Mouse (Mus musculus) forebrain, embryonic 10.5 days (tissue): ENCODE results near the gene Draxin. TPM values are rescaled to one million over a fixed set of nuclear protein-coding genes. Genes with fewer than 3 reads are reported as not detected.
"Not testable (repeated sequence)": the region's sequence is repeated elsewhere in the genome, so short reads cannot be mapped to it uniquely, and the experiment has no call there.

Experiments used
- DNase-seq: peaks from one replicate; pipeline ENCODE4 v3.0.0-alpha.2; 2017; ENCODE audit warnings: low spot score; ENCODE audit errors: extremely low spot score
- H3K27ac ChIP-seq: fragments of 300-500 bp; sonication (generic); 2 replicates; pipeline ENCODE4 v1.5.1; 2016; ENCODE audit warnings: mild to moderate bottlenecking
- H3K27me3 ChIP-seq: fragments of 300-500 bp; sonication (generic); 2 replicates; pipeline ENCODE4 v1.6.1; 2016; ENCODE audit warnings: mild to moderate bottlenecking; ENCODE audit not compliant: poor library complexity, severe bottlenecking
- H3K36me3 ChIP-seq: fragments of 300-500 bp; sonication (generic); replicated peaks from 2 replicates; pipeline ENCODE4 v1.6.1; 2016; ENCODE audit warnings: mild to moderate bottlenecking, moderate library complexity
- H3K4me1 ChIP-seq: fragments of 300-500 bp; sonication (generic); 2 replicates; pipeline ENCODE4 v1.6.1; 2016
- H3K4me3 ChIP-seq: fragments of 300-500 bp; sonication (generic); 2 replicates; pipeline ENCODE4 v1.5.1; 2016; ENCODE audit warnings: mild to moderate bottlenecking, moderate library complexity
- H3K9me3 ChIP-seq: fragments of 300-500 bp; sonication (generic); 2 replicates; pipeline ENCODE4 v1.6.1; 2016; ENCODE audit warnings: mild to moderate bottlenecking, moderate library complexity
- WGBS: fragments of 180-500 bp; shearing (Covaris S2); methylation state at CpG from one replicate; pipeline ENCODE4 v1.1.7; 2016; 5-methylcytosine and 5-hydroxymethylcytosine counted together
- microRNA-seq: library from miRNA; unstranded; fragments of <30 nt; microRNA quantifications from one replicate; pipeline ENCODE4, GENCODE M21; 2017
- polyA plus RNA-seq: library from polyadenylated mRNA; unstranded; fragments of >200 nt; fragmentation: Nextera tagmentation; extraction: Ambion mirVana; gene quantifications from 2 replicates; pipeline ENCODE4 v1.2.1, GENCODE M21; 2016

The Draxin gene
- polyA plus RNA-seq, 1 experiment from 2014 or later: 2.2 TPM

DNA sequence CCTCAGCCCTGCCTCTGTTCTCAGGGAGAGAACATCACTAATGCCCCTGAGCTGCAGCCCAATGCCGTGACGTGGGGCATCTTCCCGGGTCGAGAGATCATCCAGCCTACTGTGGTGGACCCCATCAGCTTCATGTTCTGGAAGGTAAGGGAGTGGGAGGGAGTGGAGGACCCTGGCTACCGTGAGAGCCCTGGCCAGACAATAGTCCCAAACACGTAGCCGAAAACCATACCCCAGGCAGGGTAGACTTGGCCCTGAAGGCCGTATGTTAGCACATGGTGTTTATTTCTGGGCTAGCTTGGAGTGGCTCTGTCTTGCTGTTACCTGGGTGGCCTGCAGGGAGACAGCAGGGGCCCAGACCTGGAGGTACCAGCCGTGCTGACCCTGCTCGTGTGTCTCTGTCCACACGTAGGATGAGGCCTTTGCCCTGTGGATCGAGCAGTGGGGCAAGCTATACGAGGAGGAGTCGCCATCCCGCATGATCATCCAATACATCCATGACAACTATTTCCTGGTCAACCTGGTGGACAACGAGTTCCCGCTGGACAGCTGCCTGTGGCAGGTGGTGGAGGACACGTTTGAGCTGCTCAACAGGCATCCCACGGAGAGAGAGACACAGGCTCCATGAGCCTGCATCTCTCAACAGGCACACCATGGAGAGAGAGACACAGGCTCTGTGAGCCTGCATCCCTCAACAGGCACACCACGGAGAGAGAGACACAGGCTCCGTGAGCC lies 75.4 kb downstream of the Draxin start:
- 92% methylated on average over 21 of the region's 21 CpGs for WGBS
- H3K27me3 ChIP-seq: no peaks in the 10 kb centered on the region
- no peak overlapping the region for H3K4me3 ChIP-seq
- no peak overlapping the region for H3K27ac ChIP-seq
- H3K9me3 ChIP-seq: no peaks in the 10 kb centered on the region
- peaks cover 94% of the 10 kb centered on the region for H3K36me3 ChIP-seq
- peaks cover 15% of the 10 kb centered on the region for H3K4me1 ChIP-seq
- DNase-seq: no peak

DNA sequence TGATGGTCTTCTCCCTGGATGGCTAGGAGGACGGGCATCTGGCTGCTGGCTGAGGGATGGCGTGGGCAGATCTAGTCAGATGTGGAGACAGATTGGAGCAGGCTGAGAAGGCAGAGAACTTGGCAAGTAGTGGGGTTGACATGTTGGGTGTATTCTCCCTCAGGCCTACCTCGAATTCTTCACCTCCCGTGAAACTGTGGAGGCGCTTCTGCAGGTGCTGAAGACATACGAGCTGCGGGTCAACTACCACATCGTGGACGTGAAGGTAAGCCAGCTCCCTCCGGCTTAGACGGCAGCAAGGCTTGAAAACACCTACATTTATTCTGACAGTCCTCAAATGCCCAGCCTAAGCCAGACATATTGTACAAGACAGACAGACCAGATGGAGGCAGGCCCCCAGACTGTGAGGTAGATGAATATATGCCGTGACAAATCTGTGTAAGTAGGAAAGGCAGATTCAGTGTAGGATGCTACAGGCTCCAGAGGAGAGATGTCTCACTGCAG lies 77.0 kb downstream of the Draxin start:
- Histone ChIP-seq H3K27ac (no peak overlapping the region), H3K36me3 (peaks cover 100% of the 10 kb centered on the region)
- 93% methylated on average over 12 of the region's 12 CpGs for WGBS

DNA sequence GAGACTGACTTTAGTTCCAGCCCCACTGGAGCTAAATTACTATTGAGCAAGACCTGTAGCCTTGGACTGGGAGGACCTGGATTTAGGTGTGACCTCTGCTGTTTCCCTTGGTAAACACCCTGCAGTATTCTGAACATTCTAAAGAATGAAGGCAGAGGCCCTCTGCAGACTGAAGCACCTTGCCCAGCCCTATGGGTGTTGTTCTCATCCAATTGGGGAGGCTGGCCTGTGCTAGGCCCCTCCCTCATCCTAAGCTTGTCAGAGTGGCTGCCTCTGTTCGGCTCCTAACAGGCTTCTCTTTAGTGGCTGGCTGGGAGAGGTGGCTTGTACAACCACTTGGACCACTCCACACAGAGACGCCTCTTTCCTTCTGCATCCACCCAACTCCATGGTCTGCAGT lies 77.5 kb downstream of the Draxin start:
- Histone ChIP-seq H3K27ac (no peak overlapping the region), H3K4me3 (no peak overlapping the region), H3K9me3 (no peaks in the 10 kb centered on the region), H3K4me1 (peaks cover 13% of the 10 kb centered on the region), H3K36me3 (peaks cover 100% of the 10 kb centered on the region), H3K27me3 (no peaks in the 10 kb centered on the region)
- WGBS: 74% methylated on average over 2 of the region's 2 CpGs
- DNase-seq: no peak

More for the DNA sequence above, 77.0 kb downstream of the Draxin start:
- H3K4me1 ChIP-seq: peaks cover 13% of the 10 kb centered on the region
- no peak overlapping the region for H3K4me3 ChIP-seq
- H3K9me3 ChIP-seq: no peaks in the 10 kb centered on the region
- no peak for DNase-seq
- H3K27me3 ChIP-seq: no peaks in the 10 kb centered on the region

DNA sequence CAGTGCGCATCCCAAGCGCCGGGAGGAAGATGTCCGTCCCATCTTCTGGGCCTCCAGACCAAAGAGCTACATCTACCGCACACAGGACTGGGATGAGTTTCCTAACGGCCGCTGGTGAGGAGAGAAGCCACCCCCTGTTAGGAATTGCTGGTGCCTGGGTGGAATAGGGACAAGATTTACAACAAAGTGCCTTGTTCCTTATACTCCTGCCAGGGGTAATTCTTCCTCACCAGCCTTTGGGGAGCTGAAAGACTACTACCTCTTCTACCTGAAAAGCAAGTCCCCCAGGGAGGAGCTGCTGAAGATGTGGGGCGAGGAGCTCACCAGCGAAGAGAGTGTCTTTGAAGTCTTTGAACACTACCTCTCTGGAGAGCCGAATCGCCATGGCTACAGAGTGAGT lies 78.6 kb downstream of the Draxin start:
- Histone ChIP-seq H3K4me1 (peaks cover 13% of the 10 kb centered on the region), H3K9me3 (no peaks in the 10 kb centered on the region), H3K27me3 (no peaks in the 10 kb centered on the region), H3K36me3 (peaks cover 99% of the 10 kb centered on the region), H3K27ac (no peak overlapping the region), H3K4me3 (no peak overlapping the region)
- 91% methylated on average over 11 of the region's 11 CpGs for WGBS
- no peak for DNase-seq

DNA sequence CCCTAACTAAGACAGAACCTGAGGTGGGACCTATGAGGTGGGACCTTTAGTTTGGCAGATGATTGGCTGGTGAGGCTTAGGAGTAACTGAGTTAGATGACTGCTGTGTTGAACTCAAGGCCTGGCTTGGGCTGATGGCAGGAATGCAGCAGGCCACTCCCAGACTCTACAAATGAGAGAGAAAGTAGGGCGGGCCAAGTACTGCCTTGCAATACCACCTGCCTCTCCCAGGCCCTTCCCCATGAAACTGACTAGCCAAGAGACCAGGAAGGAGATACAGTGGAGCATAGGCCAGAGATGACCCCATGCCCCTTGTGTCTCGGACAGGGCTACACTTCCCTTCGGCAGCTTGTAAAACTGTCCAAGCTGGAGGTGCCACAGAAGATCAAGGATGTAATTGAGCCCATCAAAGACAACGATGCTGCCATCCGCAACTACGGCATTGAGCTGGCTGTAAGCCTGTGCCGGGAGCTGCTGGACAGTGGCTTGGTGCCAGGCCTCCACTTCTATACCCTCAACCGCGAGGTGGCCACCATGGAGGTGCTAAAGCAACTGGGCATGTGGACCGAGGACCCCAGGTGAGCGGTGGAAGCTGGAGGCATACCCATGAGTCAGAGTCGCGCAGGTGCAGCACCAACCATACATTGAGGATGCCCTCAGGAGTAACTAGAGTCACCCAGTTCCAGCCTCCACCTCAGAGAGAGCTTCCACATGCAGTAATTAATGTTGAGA lies 79.3 kb downstream of the Draxin start:
- no peak overlapping the region for H3K27ac ChIP-seq
- H3K4me3 ChIP-seq: no peak overlapping the region
- H3K27me3 ChIP-seq: no peaks in the 10 kb centered on the region
- peaks cover 19% of the 10 kb centered on the region for H3K4me1 ChIP-seq
- peaks cover 99% of the 10 kb centered on the region for H3K36me3 ChIP-seq
- WGBS: 95% methylated on average over 13 of the region's 13 CpGs
- no peaks in the 10 kb centered on the region for H3K9me3 ChIP-seq
- no peak for DNase-seq

DNA sequence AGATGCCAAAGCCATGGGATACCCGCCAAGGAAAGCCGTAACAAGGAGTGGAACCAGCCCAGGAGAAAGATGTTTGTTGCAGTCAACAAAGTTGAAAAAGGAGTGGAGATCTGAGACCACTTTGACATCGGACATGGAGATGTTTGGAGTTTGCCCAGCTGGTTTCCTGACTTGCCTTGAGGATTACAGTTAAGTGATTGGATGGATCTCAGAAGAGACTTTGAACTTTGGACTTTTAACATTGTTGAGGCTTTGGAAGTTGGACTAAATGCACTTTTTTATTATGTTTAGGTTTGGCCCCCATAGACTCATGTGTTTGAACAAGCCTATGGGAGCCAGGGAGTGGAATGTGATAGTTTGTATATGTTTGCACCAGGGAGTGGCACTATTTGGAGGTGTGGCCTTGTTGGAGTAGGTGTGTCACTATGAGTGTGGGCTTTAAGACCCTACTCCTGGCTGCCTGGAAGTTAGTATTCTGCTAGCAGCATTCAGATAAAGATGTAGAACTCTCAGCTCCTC lies 80.0 kb downstream of the Draxin start:
- not testable (repeated sequence) for H3K9me3 ChIP-seq, H3K4me3 ChIP-seq, H3K27ac ChIP-seq, H3K27me3 ChIP-seq, DNase-seq
- H3K4me1 ChIP-seq: peaks cover 24% of the 10 kb centered on the region
- H3K36me3 ChIP-seq: peaks cover 99% of the 10 kb centered on the region
- WGBS: 98% methylated on average over 3 of the region's 3 CpGs

Small RNA genes lying within 50 kb of the gene (microRNA-seq; reads per million reads assigned to microRNA genes)
- not detected for gene Mir7022

Other genes with a start within 250 kb of the Draxin start
- gene Mfn2, start 226.0 kb downstream of the Draxin start, polyA plus RNA-seq: 42.9 and 43.4 TPM in 2 replicates
- 20.9 and 23.0 TPM in 2 replicates for gene Plod1, start 193.9 kb downstream of the Draxin start, polyA plus RNA-seq
- 9.0 and 9.2 TPM in 2 replicates for gene 2510039O18Rik, start 189.8 kb downstream of the Draxin start, polyA plus RNA-seq
- not detected in 2 replicates for gene Nppb, start 144.9 kb downstream of the Draxin start, polyA plus RNA-seq
- gene Nppa, start 130.0 kb downstream of the Draxin start, polyA plus RNA-seq: 0.31 TPM in 1 of 2 replicates, not detected in the other
- 13.4 and 14.2 TPM in 2 replicates for gene Clcn6, start 91.9 kb downstream of the Draxin start, polyA plus RNA-seq
- gene Mthfr, start 91.6 kb downstream of the Draxin start, polyA plus RNA-seq: 27.7 and 30.1 TPM in 2 replicates
- 19.4 TPM in 2 replicates for gene Agtrap, start 42.7 kb downstream of the Draxin start, polyA plus RNA-seq
- gene Mad2l2, start 314 bp downstream of the Draxin start, polyA plus RNA-seq: 61.8 and 64.5 TPM in 2 replicates
- 8.4 and 10.4 TPM in 2 replicates for gene Fbxo6, start 21.4 kb upstream of the Draxin start, polyA plus RNA-seq
- gene Fbxo44, start 29.8 kb upstream of the Draxin start, polyA plus RNA-seq: 33.4 and 34.4 TPM in 2 replicates
- 0.97 and 1.4 TPM in 2 replicates for gene Fbxo2, start 29.9 kb upstream of the Draxin start, polyA plus RNA-seq
- gene Disp3, start 157.3 kb upstream of the Draxin start, polyA plus RNA-seq: 1.2 and 2.1 TPM in 2 replicates